Mouse (Mus musculus) G1E (cell line): ENCODE measurements around the gene E130308A19Rik.

Experiments
- CTCF ChIP-seq: IDR thresholded peaks from 2 replicates; pipeline ENCODE4 v1.5.1; 2012; ENCODE audit warnings: low read depth, low read length, inconsistent platforms, mixed read lengths
- GATA1 ChIP-seq: IDR thresholded peaks from 2 replicates; pipeline ENCODE4 v1.6.1; 2012; ENCODE audit warnings: borderline replicate concordance, low read length, inconsistent platforms, mixed read lengths
- TAL1 ChIP-seq: conservative IDR thresholded peaks from 2 replicates; pipeline ENCODE4 v1.6.1; 2012; ENCODE audit warnings: low read depth, low read length, inconsistent platforms, mixed read lengths

DNA sequence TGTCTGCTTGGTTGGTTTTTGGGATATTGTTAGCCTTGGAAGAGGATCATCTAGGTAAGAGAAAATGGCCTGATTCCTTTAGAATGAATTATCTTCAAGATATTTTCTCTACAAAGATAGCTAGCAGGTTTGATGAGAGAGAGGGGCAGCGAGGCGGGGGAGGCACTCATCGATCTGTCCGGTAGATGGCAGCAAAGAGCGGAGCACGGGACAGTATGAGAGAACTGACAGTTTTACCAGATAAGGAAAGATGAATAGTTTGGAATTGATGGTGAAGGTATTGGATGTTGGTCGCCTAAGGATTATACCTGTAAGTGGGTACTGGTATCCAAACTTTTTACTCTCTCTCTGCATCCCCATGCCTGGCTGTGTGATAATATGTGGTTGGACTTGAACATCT, 160.7 kb downstream of the E130308A19Rik start:
- no peak for TF ChIP-seq TAL1
- TF ChIP-seq CTCF = peak; percentile 84
- TF ChIP-seq GATA1 = no peak
